Comparison of ENCODE assay signal across 17 mouse cellular contexts in the genomic region with DNA sequence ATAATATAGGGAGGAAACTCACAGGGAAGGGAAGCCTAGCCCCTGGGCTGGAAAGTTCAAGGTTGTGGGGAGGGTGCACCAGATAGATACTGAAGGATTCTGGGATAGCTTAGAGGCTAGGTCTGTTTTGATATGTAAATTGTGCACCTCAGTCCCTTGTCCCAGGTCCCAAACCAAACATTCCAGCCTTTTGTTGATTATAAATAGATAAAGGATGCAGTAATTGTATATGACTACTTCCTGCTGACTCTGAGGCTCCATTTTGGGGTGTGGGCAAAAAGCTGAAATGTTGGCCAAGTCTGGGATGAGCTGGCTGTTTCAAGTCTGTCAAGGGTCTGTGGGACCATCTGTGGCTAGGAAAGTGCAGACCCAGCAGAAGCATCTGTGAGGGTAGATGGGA. TPM values are rescaled to one million over a fixed set of nuclear protein-coding genes. Genes with fewer than 3 reads are reported as not detected.
"Had no signal": no experiment of that assay in that cellular context is flagged by ENCODE, and none has a peak within 500 bp of the region (broad histone marks: within the 10 kb centered on the region; RNA-seq: fewer than 3 reads in every experiment).

No protein-coding gene starts in this region.

- H3K4me1 ChIP-seq: megakaryocyte, embryonic 14.5 days; stomach, embryonic 15.5 days had no signal

- H3K4me3 ChIP-seq: lung, embryonic 15.5 days; megakaryocyte, embryonic 14.5 days; midbrain, embryonic 13.5 days; midbrain, embryonic 15.5 days; neural tube, embryonic 12.5 days; stomach, embryonic 15.5 days had no signal

- DNase-seq: liver, postnatal 0 days; lung, adult 2 months; lung, postnatal 14 days; lung, postnatal 36 days; right cerebral cortex, postnatal 14 days; thymus, adult 2 months; thymus, postnatal 25 days had no signal

- H3K9ac ChIP-seq: liver, postnatal 0 days; lung, embryonic 15.5 days; midbrain, embryonic 13.5 days; midbrain, embryonic 15.5 days; neural tube, embryonic 12.5 days; stomach, embryonic 15.5 days had no signal

- H3K27ac ChIP-seq: lung, embryonic 15.5 days; macrophage; midbrain, embryonic 13.5 days; midbrain, embryonic 15.5 days; neural tube, embryonic 12.5 days; stomach, embryonic 15.5 days; stomach, postnatal 0 days had no signal

- H3K36me3 ChIP-seq: lung, embryonic 15.5 days; midbrain, embryonic 13.5 days; midbrain, embryonic 15.5 days; neural tube, embryonic 12.5 days; stomach, embryonic 15.5 days had no signal

- H3K9me3 ChIP-seq: lung, embryonic 15.5 days; midbrain, embryonic 13.5 days; midbrain, embryonic 15.5 days; neural tube, embryonic 12.5 days; stomach, embryonic 15.5 days had no signal

RNA-seq across cellular contexts. Expression of a gene that starts 9.4 kb away (rescaled TPM):
- total RNA-seq: monocyte, adult 5-6 weeks; neutrophil, adult 5-6 weeks had no signal
